Mouse (Mus musculus) intestine, embryonic 16.5 days (tissue): ENCODE measurements at regions not wholly inside any gene's neighbourhood (a gene's known extent, or its start where the extent isn't known, plus 50 kb on each side); places are given as distances from the start of the nearest gene placed in this dataset.

Experiments used
- ATAC-seq: fragments of 200-750 bp; cut with Nextera tagmentation; 2 replicates; pipeline ENCODE4 v1.8.0; 2017; ENCODE audit warnings: moderate TSS enrichment, moderate library complexity
- H3K27ac ChIP-seq: fragments of 300-500 bp; sonication (generic); 2 replicates; pipeline ENCODE4 v1.5.1; 2014; ENCODE audit warnings: mild to moderate bottlenecking, low read length
- H3K27me3 ChIP-seq: fragments of 300-500 bp; sonication (generic); replicated peaks from 2 replicates; pipeline ENCODE4 v1.6.1; 2014; ENCODE audit warnings: low read length, control low read depth, mixed read lengths; ENCODE audit not compliant: control insufficient read depth, insufficient read depth
- H3K36me3 ChIP-seq: fragments of 300-500 bp; sonication (generic); 2 replicates; pipeline ENCODE4 v1.6.1; 2014; ENCODE audit warnings: low read length, control low read depth; ENCODE audit not compliant: control insufficient read depth, insufficient read depth
- H3K4me1 ChIP-seq: fragments of 300-500 bp; sonication (generic); 2 replicates; pipeline ENCODE4 v1.6.1; 2014; ENCODE audit warnings: low read length, control low read depth, mixed read lengths; ENCODE audit not compliant: control insufficient read depth, insufficient read depth
- H3K4me2 ChIP-seq: fragments of 300-500 bp; sonication (generic); 2 replicates; pipeline ENCODE4 v1.6.1; 2014; ENCODE audit warnings: low read depth, low read length, control low read depth
- H3K4me3 ChIP-seq: fragments of 300-500 bp; sonication (generic); 2 replicates; pipeline ENCODE4 v1.5.1; 2014; ENCODE audit warnings: mild to moderate bottlenecking, low read length
- H3K9ac ChIP-seq: fragments of 300-500 bp; sonication (generic); 2 replicates; pipeline ENCODE4 v1.6.1; 2014; ENCODE audit warnings: low read depth, low read length
- H3K9me3 ChIP-seq: fragments of 300-500 bp; sonication (generic); 2 replicates; pipeline ENCODE4 v1.6.1; 2016; ENCODE audit warnings: low read length, control low read depth; ENCODE audit not compliant: control insufficient read depth
- WGBS: fragments of 180-500 bp; shearing (Covaris S2); extraction: QIAGEN DNeasy Blood & Tissue Kit; methylation state at CpG from one replicate; pipeline ENCODE4 v1.1.7; 2014; 5-methylcytosine and 5-hydroxymethylcytosine counted together

- no peak overlapping the region for H3K27ac ChIP-seq
- H3K9ac ChIP-seq, result no peak overlapping the region
- H3K36me3 ChIP-seq, result no peaks in the 10 kb centered on the region
- H3K4me1 ChIP-seq, result no peaks in the 10 kb centered on the region
- no peak for ATAC-seq
- no peaks in the 10 kb centered on the region for H3K27me3 ChIP-seq
- no peak overlapping the region for H3K4me3 ChIP-seq
- WGBS, result 85% methylated on average over 4 of the region's 4 CpGs
- H3K4me2 ChIP-seq, result no peak overlapping the region
- H3K9me3 ChIP-seq, result no peaks in the 10 kb centered on the region
Observed at GRCm38 (mm10) chr3:66759841-66760240, 221.3 kb upstream of the Rsrc1 start.

GRCm38 (mm10) chr3:66762446-66762845 is 218.7 kb upstream of the Rsrc1 start:
- WGBS, result 74% methylated on average over 3 of the region's 3 CpGs
- no peaks in the 10 kb centered on the region for H3K9me3 ChIP-seq
- no peak overlapping the region for H3K9ac ChIP-seq
- no peak overlapping the region for H3K4me2 ChIP-seq
- H3K4me3 ChIP-seq, result no peak overlapping the region
- H3K27me3 ChIP-seq, result no peaks in the 10 kb centered on the region
- no peaks in the 10 kb centered on the region for H3K36me3 ChIP-seq
- ATAC-seq, result no peak
- H3K4me1 ChIP-seq, result no peaks in the 10 kb centered on the region
- no peak overlapping the region for H3K27ac ChIP-seq

- H3K27ac ChIP-seq, result no peak overlapping the region
- no peaks in the 10 kb centered on the region for H3K9me3 ChIP-seq
- no peak overlapping the region for H3K9ac ChIP-seq
- no peaks in the 10 kb centered on the region for H3K36me3 ChIP-seq
- H3K27me3 ChIP-seq, result no peaks in the 10 kb centered on the region
- 60% methylated on average over 12 of the region's 12 CpGs for WGBS
- H3K4me1 ChIP-seq, result no peaks in the 10 kb centered on the region
- H3K4me2 ChIP-seq, result no peak overlapping the region
- ATAC-seq, result no peak
- no peak overlapping the region for H3K4me3 ChIP-seq
Observed at GRCm38 (mm10) chr3:66797351-66798010, 183.7 kb upstream of the Rsrc1 start.

- no peaks in the 10 kb centered on the region for H3K4me1 ChIP-seq
- H3K9me3 ChIP-seq, result no peaks in the 10 kb centered on the region
- no peak overlapping the region for H3K4me2 ChIP-seq
- H3K36me3 ChIP-seq, result no peaks in the 10 kb centered on the region
- H3K4me3 ChIP-seq, result no peak overlapping the region
- H3K27me3 ChIP-seq, result no peaks in the 10 kb centered on the region
- no peak for ATAC-seq
- no peak overlapping the region for H3K9ac ChIP-seq
- WGBS, result 78% methylated on average over 5 of the region's 5 CpGs
- no peak overlapping the region for H3K27ac ChIP-seq
Observed at GRCm38 (mm10) chr3:66798292-66798691, 182.9 kb upstream of the Rsrc1 start.

GRCm38 (mm10) chr3:66802538-66802937 is 178.7 kb upstream of the Rsrc1 start:
- ATAC-seq, result no peak
- Histone ChIP-seq H3K27ac (no peak overlapping the region), H3K4me1 (no peaks in the 10 kb centered on the region), H3K27me3 (no peaks in the 10 kb centered on the region), H3K9ac (no peak overlapping the region), H3K36me3 (no peaks in the 10 kb centered on the region), H3K4me2 (no peak overlapping the region), H3K4me3 (no peak overlapping the region), H3K9me3 (no peaks in the 10 kb centered on the region)
- WGBS, result 84% methylated on average over 5 of the region's 5 CpGs

- no peaks in the 10 kb centered on the region for H3K36me3 ChIP-seq
- H3K9ac ChIP-seq, result no peak overlapping the region
- H3K27me3 ChIP-seq, result no peaks in the 10 kb centered on the region
- no peaks in the 10 kb centered on the region for H3K4me1 ChIP-seq
- ATAC-seq, result no peak
- no peak overlapping the region for H3K4me2 ChIP-seq
- 28% methylated on average over 1 of the region's 1 CpGs for WGBS
- no peak overlapping the region for H3K27ac ChIP-seq
- H3K9me3 ChIP-seq, result no peaks in the 10 kb centered on the region
- H3K4me3 ChIP-seq, result no peak overlapping the region
Observed at GRCm38 (mm10) chr3:66806176-66806575, 175.0 kb upstream of the Rsrc1 start.

- no peaks in the 10 kb centered on the region for H3K36me3 ChIP-seq
- no peaks in the 10 kb centered on the region for H3K27me3 ChIP-seq
- 73% methylated on average over 5 of the region's 5 CpGs for WGBS
- no peak overlapping the region for H3K4me3 ChIP-seq
- H3K4me1 ChIP-seq, result no peaks in the 10 kb centered on the region
- H3K9me3 ChIP-seq, result no peaks in the 10 kb centered on the region
- H3K9ac ChIP-seq, result no peak overlapping the region
- no peak for ATAC-seq
- no peak overlapping the region for H3K27ac ChIP-seq
- H3K4me2 ChIP-seq, result no peak overlapping the region
Observed at GRCm38 (mm10) chr3:66812686-66813445, 168.3 kb upstream of the Rsrc1 start.

GRCm38 (mm10) chr3:66825761-66826160 is 155.4 kb upstream of the Rsrc1 start:
- Histone ChIP-seq H3K9ac (no peak overlapping the region), H3K4me3 (no peak overlapping the region), H3K9me3 (no peaks in the 10 kb centered on the region), H3K27me3 (no peaks in the 10 kb centered on the region), H3K4me2 (no peak overlapping the region), H3K4me1 (no peaks in the 10 kb centered on the region), H3K36me3 (no peaks in the 10 kb centered on the region), H3K27ac (no peak overlapping the region)
- no peak for ATAC-seq
- WGBS, result 87% methylated on average over 3 of the region's 3 CpGs
